Mouse (Mus musculus) heart, adult 9 months (tissue): Measurements from ENCODE around the gene Tmie.
"Not testable (repeated sequence)": the region's sequence is repeated elsewhere in the genome, so short reads cannot be mapped to it uniquely, and the experiment has no call there.

Experiments
- DNase-seq, 2 experiments: peaks; one replicate each; pipeline ENCODE4 v3.0.0; 2022; ENCODE audit warnings: low spot score in 2 of 2

Tmie gene

GRCm38 (mm10) chr9:110836112-110836511, 43.8 kb downstream of the Tmie start:
- DNase-seq = peak; percentile 35 to 67

GRCm38 (mm10) chr9:110834961-110835360, 45.0 kb downstream of the Tmie start:
- no peak for DNase-seq

DNA sequence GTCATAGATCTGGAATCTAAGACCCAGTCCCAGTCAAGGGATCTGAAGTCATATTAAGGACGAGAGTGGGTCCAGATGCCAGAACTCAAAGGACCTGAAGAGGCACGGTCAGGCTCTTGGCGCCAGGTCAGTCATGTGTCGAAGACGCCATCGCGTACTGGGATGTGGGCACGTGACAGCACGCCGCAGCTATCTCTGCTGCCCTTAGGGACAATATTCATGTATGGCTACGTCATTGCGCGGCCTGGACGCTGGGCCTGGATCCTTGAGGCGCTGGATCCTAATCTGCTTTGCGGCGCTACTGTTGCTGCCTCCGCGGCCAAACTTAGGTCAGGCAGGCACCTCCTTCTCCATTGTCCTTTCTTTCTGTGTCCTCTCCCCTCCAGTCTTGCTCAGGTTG, 45.5 kb downstream of the Tmie start, which contains the start of gene Prss45:
TSS of gene Prss45 (plus strand) at position 178 of the 400 bp plus-strand sequence.
- no peak for DNase-seq

DNA sequence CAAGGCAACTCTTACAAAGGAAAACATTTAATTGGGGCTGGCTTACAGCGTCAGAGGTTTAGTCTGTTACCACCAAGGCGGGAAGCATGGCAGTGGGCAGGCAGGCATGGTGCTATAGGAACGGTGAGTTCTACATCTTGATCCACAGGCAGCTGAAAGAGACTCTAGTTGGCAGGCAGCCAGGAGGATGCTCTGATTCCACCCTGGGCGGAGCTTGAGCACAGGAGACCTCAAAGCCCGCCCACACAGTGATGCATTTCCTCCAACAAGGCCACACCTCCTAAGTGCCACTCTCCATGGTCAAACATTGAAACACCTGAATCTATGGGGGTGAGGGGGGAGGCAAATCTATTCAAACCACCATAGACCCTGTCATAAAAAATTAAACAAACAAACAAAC, 46.9 kb downstream of the Tmie start:
- DNase-seq = no peak

GRCm38 (mm10) chr9:110826390-110826789, 53.5 kb downstream of the Tmie start, which contains the start of gene Prss43:
TSS of gene Prss43 (plus strand) at chr9:110826690.
- no peak for DNase-seq

DNA sequence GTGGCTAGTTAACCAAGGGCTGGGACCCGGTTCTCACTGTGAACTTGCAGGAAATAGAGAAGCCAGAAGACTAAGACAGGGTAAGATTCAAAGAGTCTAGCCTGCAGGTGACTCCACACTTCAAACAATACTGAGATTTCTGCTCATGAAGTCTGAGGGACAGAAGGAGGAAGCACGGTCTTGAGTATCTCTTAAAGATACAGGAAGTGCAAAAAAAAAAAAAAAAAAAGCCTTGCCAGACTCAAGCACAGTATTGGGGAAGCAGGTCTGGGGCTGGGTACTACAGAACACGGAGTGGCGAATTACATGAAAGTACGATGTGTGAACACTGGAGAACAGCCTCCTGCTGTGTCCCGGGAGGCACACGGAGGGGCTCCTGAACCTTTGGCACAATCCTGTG, 54.1 kb downstream of the Tmie start:
- DNase-seq = no peak

GRCm38 (mm10) chr9:110825426-110825825, 54.5 kb downstream of the Tmie start:
- DNase-seq = no peak

DNA sequence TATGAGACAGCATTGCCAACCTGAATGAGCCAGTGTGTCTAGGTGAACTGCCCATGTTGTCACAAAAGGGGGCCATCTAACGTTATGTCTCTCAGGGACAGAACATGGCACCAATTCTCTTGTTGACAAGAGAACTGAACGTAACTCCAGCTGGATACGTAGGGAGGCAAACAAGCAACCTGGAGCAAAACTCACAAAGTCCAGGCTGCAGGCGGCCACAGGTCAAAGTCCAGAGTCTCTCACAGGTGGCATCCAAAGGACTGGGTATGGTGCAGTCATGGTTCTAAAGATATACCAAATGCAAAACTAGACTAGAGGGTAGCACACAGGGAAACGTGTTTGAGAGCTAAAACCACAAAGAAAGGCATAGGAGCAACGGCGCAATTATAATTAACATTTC, 58.5 kb downstream of the Tmie start:
- DNase-seq = no peak

GRCm38 (mm10) chr9:110820546-110820945, 59.4 kb downstream of the Tmie start:
- not testable (repeated sequence) for DNase-seq
